Mouse (Mus musculus): ENCODE measurements around the gene Wnt3a. TPM values are rescaled to one million over a fixed set of nuclear protein-coding genes. Genes with fewer than 3 reads are reported as not detected.

The Wnt3a gene
- total RNA-seq, 1 experiment from 2014 or later = not detected

DNA sequence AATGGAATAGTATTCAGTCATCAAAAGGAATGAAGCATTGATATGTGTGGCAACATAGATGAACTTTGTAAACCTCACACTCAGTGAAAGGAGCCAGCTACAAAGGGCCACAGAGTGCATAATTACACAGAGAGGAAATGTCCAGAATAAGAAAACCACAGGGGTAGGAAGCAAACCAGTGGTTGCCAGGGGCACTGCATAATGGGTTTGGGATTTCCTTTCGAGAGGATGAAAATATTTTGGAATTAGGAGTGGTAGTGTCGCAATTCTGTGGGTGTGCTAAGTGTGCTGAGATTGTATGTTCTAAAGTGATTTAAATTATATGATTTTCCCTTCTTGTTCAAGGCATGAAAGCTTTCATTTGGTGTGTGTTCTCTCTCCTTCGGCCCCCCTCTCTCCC, 16.4 kb downstream of the Wnt3a start:
- ATAC-seq (ENCODE audit: extremely low read depth, insufficient number of reproducible peaks, low FRiP score, poor library complexity, severe bottlenecking) = no peak

DNA sequence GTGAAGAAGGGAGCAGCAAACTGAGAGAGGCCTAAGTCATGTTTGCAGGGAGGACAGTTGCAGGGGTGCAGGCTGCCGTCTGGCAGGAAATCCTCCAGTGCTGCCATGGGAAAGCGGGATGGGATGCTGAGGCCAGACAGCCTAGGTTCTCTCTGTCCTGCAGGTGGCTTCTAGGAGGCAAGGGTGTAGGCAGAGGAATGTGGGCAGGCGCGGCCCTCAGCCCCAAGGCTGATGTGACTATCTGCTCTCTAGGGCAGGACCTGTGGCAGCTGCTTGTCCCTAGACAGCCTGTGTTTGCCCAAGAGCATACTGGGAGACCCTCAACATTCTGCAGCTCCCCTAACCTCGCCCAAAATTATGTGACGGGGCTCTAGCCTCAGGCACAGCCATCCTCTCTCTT, 23.8 kb downstream of the Wnt3a start:
- no peak for ATAC-seq (ENCODE audit: extremely low read depth, insufficient number of reproducible peaks, low FRiP score, poor library complexity, severe bottlenecking)

DNA sequence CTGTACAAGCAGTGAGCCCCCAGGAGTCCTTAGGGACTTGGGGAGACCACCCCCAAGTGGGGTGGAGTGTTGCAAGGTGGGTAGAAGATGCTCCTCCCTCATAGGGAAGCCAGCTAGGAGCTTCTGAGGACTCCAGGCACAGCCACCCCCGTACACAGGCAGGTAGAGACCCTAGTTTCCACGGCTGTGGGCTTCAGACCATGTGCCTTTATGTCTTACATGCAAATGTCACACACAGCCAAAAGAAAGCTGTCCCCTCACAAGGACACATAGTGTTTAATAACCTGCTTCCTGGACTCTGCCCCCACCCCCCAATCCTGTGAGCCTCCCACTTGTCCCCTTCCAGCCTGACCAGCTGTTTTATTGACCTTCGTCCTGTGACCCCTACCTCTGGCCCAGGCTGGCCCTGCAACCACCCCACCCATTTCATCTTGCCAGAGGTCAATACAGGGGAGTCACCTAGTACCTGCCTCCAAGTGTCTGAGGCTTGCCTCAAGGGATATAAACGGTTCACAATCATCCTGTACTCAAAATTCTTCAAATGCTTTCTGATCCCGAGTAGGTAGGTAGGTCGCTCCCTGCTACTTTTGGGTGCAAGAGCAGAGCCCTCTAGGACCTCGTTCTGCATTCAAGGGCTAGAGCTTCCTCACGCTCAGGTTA, 25.3 kb downstream of the Wnt3a start:
- ATAC-seq (ENCODE audit: extremely low read depth, insufficient number of reproducible peaks, low FRiP score, poor library complexity, severe bottlenecking) = no peak

DNA sequence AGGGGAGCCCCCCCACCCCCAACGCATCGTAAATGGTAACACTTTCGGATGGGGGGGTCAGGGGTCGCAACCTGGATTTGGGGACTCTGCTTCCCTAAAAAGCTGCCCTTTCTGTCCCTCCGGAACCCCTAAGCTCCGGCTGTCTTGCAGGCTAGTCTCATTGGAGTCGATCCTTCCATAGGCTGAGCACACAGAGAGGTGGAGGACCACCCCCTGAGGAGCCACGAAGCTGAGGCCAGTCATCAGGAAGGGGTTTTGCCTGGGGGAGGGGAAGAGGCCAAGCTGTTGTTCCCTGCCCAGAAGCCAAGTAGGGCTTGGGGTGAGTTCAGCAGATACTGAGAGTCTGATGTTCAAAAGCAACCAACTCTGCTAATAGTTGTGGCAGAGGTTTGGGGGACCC, 26.0 kb downstream of the Wnt3a start:
- ATAC-seq (ENCODE audit: extremely low read depth, insufficient number of reproducible peaks, low FRiP score, poor library complexity, severe bottlenecking) = no peak

DNA sequence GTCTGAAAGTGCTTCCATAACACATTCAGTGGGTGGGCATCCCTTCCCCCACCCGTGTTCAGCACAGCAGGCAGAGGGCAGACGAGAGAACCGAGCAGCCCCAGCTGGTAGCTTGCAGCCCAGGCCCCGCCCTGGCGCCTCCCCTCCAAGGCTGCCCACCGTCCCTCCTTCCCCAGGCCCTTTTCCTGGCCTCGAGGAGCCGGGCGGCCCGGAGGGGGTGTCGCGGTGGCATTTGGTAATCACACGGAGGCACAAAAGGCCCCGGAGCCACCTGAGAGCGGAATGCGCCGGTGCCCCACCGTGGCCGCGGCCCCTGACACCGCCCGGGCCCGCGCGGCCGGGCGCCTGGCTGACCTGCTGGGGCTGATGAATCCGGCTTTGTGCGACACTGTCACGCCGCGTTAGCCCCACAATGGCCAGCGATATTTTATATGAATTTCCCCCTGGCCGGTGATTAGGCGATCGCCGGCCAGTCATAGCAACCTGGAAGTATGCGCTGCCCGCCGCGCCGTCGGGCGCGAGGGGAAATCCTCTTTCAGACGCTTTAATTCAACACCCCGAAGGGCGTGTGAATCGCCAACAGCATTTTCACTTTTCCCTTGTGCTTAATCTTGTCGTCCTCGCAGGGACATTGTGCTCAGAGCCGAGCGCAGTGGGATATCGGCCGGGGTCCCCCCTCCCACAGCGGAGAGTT, 26.5 kb downstream of the Wnt3a start:
- no peak for ATAC-seq (ENCODE audit: extremely low read depth, insufficient number of reproducible peaks, low FRiP score, poor library complexity, severe bottlenecking)

DNA sequence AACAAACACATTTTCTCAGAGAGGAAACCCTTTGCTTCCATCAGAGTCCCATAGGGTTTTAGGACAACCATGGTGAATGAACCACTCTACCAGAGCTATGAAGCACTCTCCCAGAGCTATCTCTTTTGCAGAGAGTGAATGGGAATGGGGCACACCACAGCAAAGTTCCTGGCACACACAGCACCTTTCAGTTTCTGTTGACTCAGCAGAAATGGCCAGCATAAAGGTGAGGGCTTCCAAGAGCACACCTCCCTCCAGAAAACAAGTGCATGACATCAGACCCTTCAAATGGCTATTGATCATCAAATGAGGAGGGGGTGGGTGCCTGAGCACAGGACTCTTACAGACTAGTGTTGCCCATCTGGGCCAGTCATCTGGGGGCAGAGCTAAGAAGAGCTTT, 28.2 kb downstream of the Wnt3a start:
- no peak for ATAC-seq (ENCODE audit: extremely low read depth, insufficient number of reproducible peaks, low FRiP score, poor library complexity, severe bottlenecking)

DNA sequence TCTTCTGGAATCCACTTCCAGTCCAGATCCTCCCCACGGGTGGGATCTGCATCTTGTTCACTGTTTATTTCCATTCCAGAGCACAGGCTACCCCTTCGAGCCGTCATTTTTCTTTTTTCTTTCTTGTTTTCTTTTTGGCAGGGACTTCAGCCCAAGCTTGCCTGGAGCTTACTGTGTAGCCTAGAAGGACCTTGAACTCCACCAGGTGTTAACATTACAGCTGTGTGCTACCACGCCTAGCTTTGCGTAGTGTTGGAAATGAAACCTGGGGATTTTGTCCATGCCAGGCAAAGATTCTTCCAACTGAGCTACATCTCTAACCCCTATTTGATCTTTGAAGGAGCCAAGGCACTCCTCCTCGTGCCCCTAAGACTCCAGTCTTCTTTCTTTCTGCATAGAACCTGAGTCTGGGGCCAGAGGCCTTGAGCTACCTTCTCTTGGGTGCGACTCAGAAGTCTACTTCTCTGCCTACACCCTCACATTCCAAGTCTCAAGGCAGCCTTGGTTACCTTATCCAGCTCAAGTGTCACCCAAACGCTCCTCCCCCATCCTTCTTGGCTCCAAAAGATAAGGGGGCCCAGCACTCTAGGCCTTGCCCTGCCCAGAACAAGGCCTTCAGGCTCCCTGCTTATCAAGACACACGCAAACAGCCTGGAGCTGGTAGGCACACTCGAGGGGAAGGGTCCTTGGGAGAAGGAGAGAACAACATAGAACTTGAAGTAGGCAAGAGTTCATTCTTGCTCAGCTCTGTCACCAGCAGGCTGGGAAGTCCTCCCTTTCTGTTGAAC, 29.7 kb downstream of the Wnt3a start:
- ATAC-seq (ENCODE audit: extremely low read depth, insufficient number of reproducible peaks, low FRiP score, poor library complexity, severe bottlenecking) = no peak

DNA sequence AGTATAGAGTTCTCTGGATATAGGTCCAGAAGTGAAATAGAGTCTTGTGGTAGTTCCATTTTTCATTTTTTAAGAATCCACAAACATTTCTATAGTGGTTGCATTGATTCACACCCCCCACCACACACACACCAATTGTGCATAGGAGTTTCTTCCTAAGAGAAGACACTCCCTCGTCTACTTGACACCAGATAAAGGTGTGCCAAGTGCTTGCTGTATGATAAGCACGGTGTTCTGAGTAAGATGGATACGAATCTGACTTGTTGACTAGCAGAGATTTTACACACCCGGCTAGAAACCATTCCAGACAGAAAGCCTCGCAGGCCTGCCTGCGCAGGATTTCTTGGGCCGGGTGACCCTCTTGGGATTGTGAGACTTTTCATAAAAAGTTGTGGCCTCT, 30.9 kb downstream of the Wnt3a start:
- ATAC-seq (ENCODE audit: extremely low read depth, insufficient number of reproducible peaks, low FRiP score, poor library complexity, severe bottlenecking) = no peak

DNA sequence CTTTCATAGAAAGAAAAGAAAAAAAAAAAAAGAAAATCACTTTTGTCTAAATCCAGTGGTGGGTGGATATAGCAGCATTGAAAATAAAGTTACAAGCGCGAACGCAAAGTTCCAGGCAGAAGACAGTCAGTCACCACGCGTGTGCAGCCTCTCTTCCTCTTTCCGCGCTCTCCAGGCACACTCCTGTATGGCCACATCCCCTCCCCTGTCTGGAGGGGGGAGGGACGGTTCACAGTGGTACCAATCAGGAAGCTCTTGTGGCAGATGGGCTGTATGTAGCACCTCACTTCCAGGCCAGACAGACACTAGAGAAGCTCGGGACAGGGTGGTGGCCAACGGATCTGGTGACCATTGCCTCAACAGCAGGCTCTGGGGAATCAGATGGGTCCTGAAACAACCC, 42.5 kb downstream of the Wnt3a start:
- ATAC-seq (ENCODE audit: extremely low read depth, insufficient number of reproducible peaks, low FRiP score, poor library complexity, severe bottlenecking) = peak; percentile 24; the same call in 1 of the 2 replicates

DNA sequence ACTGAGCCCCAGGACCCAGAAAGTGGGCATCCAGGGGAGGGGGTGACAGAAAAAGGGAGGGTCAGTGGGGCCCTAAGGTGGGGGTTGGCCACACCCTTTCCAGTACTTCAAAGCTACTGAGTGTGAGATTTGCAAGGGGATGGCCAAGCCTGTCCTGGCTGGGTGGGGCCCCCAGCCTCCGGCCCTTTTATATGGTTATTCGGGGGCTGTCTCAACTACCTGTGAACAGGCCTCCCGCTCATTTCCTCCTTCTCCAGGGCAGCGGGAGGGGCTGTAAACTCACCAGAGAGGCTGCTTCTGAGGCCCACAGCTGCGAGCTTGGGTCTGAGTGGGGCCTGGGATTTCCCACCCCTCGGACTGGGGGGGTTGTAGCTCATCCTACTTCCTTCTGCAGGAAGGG, 46.7 kb downstream of the Wnt3a start:
- no peak for ATAC-seq (ENCODE audit: extremely low read depth, insufficient number of reproducible peaks, low FRiP score, poor library complexity, severe bottlenecking)

DNA sequence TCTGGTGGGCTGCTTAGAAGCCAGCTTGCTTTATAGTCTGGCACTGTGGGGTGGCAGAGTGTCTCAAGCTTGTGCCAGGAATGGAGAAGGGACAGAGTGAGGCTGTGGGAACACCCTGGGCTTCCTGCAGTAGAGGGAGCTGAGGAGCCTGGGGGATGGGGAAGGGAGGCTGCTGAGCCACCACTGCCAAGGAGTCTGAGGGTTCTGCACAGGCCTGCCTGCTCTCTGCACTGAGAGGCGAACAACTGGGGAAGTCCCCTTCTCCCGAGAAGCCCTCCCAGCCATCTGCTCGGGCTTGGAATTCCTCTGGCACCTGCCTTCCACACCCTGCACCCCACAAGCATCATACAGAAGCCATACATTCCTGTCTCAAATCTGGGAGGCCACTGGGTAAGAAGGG, 48.7 kb downstream of the Wnt3a start:
- ATAC-seq (ENCODE audit: extremely low read depth, insufficient number of reproducible peaks, low FRiP score, poor library complexity, severe bottlenecking) = no peak

DNA sequence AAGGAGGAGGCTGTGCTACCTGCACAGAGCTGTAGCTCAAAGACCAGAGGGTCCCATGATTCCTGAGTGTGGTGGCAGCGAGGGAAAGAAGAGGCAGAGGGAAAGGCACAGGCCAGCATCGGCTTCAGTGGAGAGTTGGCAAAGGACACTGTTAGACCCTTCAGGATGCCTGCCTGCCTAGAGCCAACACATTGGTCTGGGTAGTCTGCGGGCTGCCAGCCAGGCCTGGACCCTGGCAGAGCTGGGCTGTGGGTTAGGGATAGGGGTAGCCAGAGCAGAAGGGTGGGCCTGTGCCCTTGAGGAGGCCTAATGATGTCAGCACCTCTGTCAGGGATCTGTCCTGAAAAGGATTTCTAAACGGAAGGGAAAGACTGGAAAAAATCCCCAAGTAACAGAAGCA, 50.8 kb downstream of the Wnt3a start:
- no peak for ATAC-seq (ENCODE audit: extremely low read depth, insufficient number of reproducible peaks, low FRiP score, poor library complexity, severe bottlenecking)

DNA sequence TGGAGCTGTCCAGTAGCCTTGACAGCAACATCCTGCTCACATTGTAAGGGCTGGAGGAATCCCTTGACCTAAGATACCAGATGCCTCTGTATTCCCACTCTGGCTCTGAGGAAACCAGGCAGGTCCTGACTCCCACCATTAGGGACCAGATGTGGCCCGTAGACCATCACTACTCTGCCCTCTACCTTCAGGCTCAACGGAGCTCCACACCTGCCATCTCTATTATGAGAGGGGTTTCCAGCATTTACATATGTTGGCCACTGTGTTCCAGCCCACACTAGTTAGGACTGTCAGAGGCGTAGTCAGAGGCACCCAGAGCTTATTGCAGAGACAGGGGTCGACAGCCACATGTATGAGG, 51.1 kb downstream of the Wnt3a start:
- no peak for ATAC-seq (ENCODE audit: extremely low read depth, insufficient number of reproducible peaks, low FRiP score, poor library complexity, severe bottlenecking)

DNA sequence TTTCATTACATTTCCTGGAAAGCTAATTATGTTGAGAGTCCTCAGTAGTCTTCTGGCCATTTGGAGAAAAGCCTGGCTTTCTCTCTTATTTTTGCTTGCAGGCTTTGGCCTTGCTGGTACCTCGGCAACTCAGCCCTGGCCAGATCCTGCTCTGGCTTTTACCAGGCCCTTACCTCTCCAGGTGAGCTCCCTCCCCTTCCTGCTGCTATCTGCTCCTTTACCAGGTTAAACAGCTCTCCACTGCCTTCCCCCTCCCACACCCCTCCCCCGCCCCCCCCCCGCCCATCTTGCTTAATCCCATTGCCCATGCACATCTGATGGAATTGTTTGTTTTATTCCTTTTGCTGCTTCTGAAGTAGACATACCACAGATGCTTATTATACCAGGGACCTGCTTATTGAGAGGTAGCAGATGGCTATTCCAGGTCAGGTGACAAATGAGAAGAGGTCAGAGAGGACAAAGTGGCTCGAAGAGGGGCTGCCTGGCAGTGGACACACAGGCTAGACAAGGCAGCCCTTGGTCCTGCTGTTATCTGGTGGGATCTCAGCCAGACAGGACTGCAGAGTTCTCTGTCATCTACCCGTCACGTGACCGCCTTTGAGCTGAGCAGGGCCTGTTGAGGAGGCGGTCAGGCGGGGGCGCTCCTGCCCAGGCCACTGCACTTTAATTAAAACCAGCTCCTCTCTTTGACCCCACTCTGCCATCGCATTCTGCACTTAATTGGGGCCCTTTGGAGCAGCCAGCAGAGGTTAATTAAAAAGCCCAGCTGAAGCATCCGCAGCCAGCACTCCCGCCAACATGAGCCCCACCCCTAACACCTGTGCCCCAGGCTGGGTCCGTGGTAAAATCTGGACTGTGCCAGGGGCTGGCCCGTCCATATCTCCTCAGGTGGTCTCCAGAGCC, 51.8 kb downstream of the Wnt3a start:
- no peak for ATAC-seq (ENCODE audit: extremely low read depth, insufficient number of reproducible peaks, low FRiP score, poor library complexity, severe bottlenecking)

DNA sequence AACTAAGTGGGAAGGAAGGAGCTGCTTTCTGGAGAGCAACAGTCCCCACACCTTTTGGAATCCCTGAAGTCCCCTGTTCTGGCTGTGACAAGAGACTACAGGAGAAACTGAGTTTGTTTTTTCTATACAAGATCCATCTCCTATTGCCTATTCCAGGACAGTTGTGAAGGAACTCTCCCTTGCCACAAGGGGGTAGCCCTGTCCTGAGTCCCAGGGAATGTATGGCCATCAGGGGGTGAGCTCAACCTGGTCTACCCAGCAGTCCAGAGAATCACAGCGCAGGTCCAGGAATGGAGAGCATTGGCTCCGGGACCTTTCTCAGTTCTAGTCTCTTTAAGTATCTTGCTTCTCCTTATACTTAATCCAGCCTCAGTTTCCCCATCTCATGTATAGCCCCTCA, 57.8 kb downstream of the Wnt3a start:
- no peak for ATAC-seq (ENCODE audit: extremely low read depth, insufficient number of reproducible peaks, low FRiP score, poor library complexity, severe bottlenecking)

DNA sequence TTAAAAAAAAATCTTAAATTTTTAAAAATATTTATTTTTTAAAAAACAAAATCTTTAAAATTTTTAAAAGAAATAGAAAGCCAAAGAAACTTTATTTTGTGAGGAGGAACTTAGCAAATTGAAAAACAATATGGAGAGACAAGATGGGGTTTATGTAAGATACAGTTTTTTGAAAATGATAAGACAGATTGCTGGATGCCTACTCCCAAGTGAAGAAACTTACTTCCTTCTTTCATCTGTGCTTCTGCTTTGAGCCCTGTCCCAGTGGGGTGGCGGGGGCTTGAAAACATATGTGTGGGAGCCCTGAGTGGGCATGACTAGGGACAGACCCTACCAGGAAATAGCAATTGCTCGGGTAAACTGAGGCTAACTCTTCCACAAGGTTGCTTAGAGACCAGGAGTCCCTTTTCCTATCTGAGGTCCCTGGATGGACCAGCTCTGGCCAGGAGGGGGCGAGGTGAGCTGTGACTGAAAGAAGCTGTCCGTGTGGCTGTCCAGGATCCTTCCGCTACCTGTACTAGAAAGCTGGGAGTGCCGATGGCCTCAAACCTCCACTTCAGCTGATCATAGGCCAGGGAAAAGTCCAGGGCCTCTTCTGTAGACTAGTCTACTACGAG, 60.3 kb downstream of the Wnt3a start:
- ATAC-seq (ENCODE audit: extremely low read depth, insufficient number of reproducible peaks, low FRiP score, poor library complexity, severe bottlenecking) = peak; percentile 45; the same call in 1 of the 2 replicates

DNA sequence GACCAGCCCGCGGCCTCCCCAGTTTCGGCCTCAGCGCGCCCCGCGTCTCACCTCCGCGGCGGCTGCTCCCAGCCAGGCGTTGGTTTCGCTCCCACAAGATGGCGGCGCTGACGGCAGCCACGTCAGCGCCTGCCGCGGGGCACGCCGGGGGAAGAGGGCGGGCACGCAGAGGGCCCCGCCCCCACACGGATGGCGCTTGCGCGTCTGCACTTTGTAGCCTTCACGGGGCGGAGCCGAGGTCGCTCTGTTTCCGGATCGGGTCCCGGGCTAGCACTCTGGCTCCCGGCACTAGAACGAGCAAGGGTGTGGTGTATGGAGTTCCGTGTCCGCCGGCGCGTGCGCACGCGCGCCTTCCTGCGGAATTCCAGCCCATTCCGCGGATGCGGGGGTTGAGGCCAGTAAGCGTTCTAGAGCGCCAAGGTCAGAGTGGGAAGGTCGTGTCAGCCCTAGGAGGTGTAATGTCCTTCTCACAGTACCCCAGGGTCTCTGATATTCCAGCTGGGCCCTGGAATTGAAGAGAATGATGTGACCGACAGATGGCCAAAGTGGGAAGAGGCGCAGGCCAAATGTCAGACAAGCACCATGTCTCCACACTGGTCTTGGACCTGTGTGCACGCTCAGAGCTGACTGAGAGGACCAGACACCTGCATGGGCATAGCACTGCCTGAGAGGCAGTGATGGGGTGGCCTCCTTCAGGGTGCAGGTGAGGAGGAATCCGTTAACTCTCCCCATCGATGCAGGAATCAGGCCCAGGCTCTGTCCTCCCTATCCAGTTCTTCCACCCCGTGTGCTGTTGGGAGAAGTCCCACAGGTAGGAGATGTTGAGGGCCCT, 62.2 kb downstream of the Wnt3a start, which contains the start of gene Arf1:
Gene Arf1, minus strand, starts transcription at position 149 of the 832 bp plus-strand sequence.
- ATAC-seq (ENCODE audit: extremely low read depth, insufficient number of reproducible peaks, low FRiP score, poor library complexity, severe bottlenecking) = peak; percentile 83

DNA sequence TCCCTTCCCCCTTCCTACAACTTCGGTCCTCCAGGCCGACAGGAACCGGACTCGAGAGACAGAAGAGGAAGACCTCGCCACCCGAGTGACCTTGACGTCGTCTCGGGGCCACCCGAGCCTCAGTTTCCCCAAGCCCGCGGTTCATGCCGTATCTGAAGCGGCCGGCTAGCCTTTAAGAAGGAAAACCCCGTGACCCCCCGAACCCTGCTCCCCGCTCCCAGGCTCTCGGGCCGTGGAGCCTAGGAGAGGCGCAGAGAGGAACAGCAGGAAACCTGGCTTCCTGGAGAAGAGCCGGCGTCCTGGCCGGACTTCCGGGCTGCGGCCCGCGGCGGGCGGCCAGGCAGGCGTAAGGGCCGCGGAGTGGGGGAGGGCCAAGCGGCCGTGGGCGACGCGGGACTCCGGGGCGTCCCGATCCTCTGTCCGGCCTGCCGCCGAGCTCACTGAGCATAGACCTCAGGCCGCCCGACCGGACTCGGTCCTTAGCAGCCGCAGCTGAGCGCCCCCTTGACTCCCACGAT, 62.9 kb downstream of the Wnt3a start:
- ATAC-seq (ENCODE audit: extremely low read depth, insufficient number of reproducible peaks, low FRiP score, poor library complexity, severe bottlenecking) = peak; percentile 2; the same call in 1 of the 2 replicates
